Mouse (Mus musculus): ENCODE data around the gene Hoxb4.

Gene Hoxb4

DNA sequence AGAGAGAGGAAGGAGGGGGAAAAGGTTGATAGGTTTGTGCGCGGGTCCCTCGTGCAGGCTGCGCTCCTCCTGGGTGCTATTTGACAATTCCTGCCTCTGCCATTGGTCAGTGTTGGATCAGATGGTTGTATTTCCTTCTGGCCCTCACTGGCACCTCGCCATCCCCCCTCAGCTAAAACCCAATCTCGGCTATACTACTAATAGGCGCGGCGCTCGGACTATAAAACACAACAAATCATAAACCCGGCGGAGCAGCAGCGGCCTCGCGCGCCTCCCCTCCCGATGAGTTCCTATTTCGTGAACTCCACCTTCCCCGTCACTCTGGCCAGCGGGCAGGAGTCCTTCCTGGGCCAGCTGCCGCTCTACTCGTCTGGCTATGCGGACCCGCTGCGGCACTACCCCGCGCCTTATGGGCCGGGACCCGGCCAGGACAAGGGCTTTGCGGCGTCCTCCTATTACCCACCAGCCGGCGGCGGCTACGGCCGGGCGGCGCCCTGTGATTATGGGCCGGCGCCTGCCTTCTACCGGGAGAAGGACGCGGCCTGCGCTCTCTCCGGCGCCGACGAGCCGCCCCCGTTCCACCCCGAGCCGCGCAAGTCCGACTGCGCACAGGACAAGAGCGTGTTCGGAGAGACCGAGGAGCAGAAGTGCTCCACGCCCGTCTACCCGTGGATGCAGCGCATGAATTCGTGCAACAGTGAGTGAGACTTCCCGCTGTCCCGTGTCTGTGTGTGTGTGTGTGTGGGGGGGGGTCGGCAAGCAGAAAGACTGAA, 19.0 kb upstream of the Hoxb4 start:
- no peak for DNase-seq (ENCODE audit: low spot score)

- no peak for DNase-seq (ENCODE audit: low spot score)
These were observed 18.3 kb upstream of the Hoxb4 start for GRCm38 (mm10) chr11:96299781-96300180.

DNA sequence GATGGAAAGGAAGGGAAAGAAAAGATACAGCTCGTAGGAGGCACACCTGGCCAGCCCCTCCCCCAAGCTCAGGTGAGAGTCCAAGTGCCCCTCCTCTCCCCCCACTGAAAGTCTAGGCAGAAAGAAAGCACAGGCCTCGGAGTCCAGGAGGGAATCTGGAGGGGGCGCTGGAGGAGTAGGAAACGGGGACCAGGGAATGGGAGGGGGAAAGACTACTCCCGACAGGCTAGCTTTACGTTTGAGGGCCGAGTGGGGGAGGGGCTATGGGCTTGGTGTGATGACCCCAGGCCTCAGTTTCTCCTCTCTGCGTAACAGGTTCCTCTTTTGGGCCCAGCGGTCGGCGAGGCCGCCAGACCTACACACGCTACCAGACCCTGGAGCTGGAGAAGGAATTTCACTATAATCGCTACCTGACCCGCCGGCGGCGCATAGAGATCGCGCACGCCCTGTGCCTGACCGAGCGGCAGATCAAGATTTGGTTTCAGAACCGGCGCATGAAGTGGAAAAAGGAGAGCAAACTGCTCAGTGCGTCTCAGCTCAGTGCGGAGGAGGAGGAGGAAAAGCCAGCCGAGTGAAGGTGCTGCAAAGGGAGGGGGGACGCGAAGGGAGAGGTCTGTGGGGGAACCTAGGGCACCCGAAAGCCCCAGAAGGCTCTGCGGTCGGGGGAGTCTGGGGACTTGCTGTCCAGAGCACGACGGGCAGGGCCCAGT, 17.6 kb upstream of the Hoxb4 start:
- no peak for DNase-seq (ENCODE audit: low spot score)

- DNase-seq (ENCODE audit: low spot score): no peak
These were observed 17.0 kb upstream of the Hoxb4 start for GRCm38 (mm10) chr11:96301064-96301431.

DNA sequence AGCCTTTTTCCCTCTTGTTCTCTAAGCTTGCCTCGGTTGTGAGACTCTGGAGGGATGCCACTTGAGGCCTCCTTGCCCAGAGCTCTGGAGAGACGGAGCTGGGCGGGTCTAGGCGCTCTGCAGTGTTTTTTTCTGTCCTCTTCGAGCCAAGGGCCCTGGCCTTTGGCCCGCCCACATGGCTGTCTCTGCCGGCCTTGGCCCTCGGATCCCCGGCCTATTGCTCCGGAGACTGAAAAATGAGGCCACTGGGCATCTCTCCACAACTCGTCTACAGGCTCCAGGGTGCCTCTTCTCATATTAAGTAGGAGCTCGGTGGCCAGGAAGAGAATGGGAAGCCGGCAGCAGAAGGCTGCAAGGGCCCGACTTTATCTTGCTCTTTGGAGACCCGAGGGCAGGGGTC, 16.2 kb upstream of the Hoxb4 start:
- no peak for DNase-seq (ENCODE audit: low spot score)

DNA sequence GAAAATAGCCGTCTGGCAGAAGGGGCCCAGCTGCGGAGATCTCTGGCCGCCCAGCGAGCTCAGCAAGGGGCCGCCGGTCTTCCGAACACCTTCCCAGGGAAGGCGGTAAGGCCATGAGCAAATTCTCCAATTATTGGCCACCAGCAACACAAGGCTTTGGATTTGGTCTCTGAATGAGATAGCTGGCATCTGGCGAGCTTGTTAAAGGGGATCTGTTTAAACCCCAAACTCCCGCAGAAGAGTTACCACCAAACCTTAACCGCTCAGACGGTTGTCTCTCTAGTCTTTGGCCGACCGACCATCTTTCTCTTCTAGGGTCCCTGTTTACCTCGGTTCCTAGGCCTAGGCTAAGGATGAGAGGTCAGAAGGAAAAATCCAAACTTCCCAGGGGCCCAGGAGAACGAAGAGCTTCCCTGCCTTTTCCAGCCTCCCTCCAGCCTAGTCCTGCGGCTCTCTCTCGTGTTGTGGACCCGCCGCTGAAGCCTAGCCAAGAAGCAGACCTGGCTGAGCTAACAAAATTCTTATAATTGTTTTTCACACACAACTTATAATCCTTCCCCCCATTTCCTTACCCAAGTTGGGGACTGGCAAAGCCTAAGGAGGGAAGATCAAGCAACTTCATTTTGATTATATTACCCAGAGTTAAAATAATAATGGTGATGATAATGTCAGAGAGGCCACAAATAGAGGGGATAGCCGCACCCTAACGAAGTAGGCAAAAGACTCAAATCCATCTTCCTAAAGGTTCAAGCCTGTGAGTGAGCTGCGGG, 15.5 kb upstream of the Hoxb4 start:
- no peak for DNase-seq (ENCODE audit: low spot score)

- peak; percentile 92 for DNase-seq (ENCODE audit: low spot score)
These were observed 14.6 kb upstream of the Hoxb4 start, which contains the start of gene Hoxb5 for GRCm38 (mm10) chr11:96303151-96304099. Gene Hoxb5, plus strand, starts transcription at chr11:96303336.

GRCm38 (mm10) chr11:96304381-96305195, 13.5 kb upstream of the Hoxb4 start:
- DNase-seq (ENCODE audit: low spot score): no peak

- DNase-seq (ENCODE audit: low spot score): no peak
These were observed 12.4 kb upstream of the Hoxb4 start for GRCm38 (mm10) chr11:96305505-96306182.

- no peak for DNase-seq (ENCODE audit: low spot score)
These were observed 11.7 kb upstream of the Hoxb4 start for GRCm38 (mm10) chr11:96306183-96306907.

GRCm38 (mm10) chr11:96306908-96307269, 11.2 kb upstream of the Hoxb4 start:
- peak; percentile 86 for DNase-seq (ENCODE audit: low spot score)

DNA sequence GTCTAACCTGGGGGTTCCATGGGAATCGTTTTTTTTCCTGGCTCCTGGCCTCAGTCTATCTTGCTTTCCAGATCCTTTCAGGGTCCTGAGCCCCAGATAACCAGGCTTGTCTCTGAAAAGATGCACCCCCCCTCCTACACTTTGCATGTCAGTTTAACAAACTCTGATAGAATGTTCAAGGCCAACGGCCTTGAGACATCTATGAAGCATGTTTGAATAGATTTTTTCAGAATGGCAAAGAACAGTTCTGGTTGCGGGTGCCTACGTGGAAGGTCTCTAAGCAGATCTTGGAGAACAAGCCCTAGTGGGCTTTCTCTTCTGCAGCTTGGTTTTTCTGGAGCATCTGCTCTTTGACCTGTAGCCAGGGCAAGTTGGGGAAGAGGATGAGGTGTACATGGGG, 9.3 kb upstream of the Hoxb4 start:
- DNase-seq (ENCODE audit: low spot score): no peak

- DNase-seq (ENCODE audit: low spot score): no peak
These were observed 8.8 kb upstream of the Hoxb4 start for GRCm38 (mm10) chr11:96309288-96309687.

- no peak for DNase-seq (ENCODE audit: low spot score)
These were observed 7.7 kb upstream of the Hoxb4 start for GRCm38 (mm10) chr11:96310183-96310938.

GRCm38 (mm10) chr11:96311097-96311496, 7.0 kb upstream of the Hoxb4 start:
- no peak for DNase-seq (ENCODE audit: low spot score)

GRCm38 (mm10) chr11:96311520-96312417, 6.3 kb upstream of the Hoxb4 start:
- peak; percentile 89 for DNase-seq (ENCODE audit: low spot score)

GRCm38 (mm10) chr11:96313134-96313533, 4.9 kb upstream of the Hoxb4 start:
- no peak for DNase-seq (ENCODE audit: low spot score)
